Mouse (Mus musculus) cerebellum, adult 9-10 months (tissue): ENCODE results near the gene Stard7.
A peak's percentile ranks its signal among the peaks of the same experiment; 100 is the strongest.
"Not testable (repeated sequence)": the region's sequence is repeated elsewhere in the genome, so short reads cannot be mapped to it uniquely, and the experiment has no call there.

Source experiments
- DNase-seq: peaks from one replicate; pipeline ENCODE4 v3.0.0; 2022

Gene Stard7

DNA sequence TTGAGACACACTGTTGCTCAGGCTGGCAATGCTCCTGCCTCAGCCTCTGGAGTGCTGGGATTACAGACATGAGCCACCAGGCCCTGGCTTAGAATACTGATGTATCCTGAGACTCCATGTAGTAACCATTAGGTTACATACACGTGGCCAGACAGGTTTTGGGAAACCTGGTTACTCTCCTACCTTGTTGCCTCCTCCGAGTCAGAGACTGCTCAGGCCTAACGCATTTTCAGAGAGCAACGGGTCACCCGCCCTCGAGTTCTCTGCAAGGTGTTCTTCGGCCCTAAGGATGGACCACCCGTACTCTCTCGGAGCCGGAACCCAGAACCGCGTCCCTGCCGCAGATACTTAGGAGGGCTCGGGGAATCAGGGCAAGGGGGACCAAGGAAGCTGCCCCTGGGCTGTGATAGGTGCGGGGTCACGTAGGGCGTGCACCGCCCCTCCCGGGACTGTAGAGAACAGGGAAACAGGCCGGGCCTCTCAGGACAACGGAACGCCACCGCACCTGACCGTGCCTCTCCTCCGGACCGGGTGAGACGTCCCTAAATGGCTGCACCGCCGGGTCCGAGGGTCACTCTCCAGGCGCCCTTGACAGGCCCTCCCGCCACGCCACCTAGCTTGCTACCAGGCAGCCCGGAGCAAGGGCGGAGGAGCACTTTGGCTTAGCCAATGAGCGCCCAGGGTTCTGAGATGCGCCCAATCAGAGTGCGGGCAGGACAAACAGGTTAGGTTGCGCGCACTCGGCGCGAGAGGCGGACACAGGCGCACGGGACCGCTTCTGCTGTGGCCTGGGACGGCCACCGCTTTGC lies at the start of gene Stard7:
Stard7 (plus strand) TSS at position 728 of the 809 bp plus-strand sequence.
- DNase-seq = peak; percentile 98

DNA sequence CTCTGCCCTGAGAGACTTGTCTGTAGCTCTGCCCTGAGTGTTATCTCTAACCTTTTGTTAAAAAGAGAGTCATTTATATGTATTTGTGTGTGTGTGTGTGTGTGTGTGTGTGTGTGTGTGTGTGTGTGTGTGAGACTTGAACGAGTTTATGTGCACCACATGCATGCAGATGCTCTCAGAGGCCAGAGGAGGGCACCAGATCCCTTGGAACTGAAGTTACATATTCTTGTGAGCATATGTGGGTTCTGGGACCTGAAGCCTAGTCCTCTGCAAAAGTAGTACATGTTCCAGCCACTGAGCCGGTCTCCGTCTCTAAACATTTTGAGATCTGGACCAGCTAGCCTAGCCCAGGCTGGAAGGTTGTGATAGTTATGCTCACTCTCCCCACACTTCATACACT lies 44.8 kb upstream of the Stard7 start:
- DNase-seq = no peak

DNA sequence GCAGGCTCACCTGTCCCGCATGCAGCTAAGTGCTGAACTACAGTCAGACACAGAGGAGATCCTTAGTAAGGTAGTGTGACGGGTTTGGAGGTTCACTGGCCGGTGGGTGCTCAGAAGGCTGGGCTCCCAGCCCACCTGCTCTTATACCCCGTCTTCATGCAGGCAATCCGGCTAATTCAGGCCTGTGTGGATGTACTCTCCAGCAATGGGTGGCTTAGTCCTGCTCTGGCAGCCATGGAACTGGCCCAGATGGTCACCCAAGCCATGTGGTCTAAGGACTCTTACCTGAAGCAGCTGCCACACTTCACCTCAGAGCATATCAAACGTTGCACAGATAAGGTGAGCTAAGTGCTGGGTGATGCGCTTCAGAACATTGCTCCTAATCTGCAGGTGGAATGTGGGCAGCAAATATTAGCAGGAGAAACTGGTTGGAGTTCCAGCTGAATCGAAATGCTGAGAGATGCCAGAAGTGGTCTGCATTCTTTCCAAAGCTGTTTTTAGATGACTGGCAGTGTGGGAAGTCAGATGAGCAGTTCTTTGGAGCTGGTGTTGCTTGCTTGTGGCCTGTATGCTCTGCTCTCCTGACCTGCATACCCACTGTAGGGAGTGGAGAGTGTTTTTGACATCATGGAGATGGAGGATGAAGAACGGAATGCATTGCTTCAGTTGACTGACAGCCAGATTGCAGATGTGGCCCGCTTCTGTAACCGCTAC lies 32.0 kb upstream of the Stard7 start:
- DNase-seq = no peak

DNA sequence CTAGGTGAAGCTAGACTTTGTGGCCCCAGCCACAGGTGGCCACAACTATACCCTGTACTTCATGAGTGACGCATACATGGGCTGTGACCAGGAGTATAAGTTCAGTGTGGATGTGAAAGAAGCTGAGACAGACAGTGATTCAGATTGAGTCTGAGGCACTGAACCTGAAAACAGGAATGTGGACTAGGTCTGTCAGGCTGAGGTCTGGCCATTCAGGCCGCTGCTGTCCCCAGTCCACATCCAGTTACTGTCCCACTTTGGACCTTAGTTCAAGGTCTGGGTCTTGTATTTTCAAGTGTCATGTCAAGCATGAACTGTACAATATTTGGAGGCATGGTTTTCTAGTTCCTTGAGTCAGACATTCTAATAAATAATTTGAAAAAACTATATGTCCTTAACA lies 30.0 kb upstream of the Stard7 start:
- no peak for DNase-seq

DNA sequence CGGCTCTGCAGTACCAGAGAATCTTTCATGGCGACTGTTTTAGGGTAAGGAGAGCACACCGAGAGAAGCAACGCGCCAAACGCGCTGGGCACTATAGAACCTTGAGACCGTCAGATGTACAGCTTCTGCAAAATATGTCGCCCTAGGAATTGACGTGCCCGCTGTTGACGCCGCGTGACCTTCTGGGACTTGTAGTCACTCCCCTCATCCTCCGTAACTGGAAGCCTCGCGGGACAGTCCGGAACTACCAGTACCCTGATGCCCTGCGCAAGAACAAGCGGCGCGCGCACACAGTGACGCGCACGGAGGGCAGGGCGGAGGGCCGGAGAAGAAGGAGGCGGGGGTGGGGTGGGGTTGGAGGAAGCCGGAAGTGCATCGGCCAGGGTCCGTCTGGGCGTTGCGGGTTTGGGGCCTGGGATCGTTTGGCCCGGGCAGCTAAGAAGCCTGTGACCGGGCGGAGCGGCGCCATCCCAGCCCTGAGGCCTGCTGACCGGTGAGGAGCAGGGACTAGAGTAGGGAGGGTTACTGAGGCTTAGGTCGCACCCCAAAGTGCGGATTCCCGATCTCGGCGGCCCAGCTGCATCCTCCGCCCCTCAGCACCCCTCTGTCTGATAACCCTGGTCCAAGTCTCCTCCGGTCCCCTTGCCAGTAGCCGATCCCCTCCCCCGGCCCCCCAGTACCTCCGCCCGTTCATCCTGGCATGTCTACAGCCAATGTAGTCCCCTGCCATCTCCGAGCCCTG lies 22.3 kb upstream of the Stard7 start, which contains the start of the genes Ciao1 and Tmem127:
Ciao1 (minus strand) TSS at position 225 of the 742 bp plus-strand sequence.
Tmem127 (plus strand) TSS at position 317 of the 742 bp plus-strand sequence.
- peak; percentile 98 for DNase-seq

DNA sequence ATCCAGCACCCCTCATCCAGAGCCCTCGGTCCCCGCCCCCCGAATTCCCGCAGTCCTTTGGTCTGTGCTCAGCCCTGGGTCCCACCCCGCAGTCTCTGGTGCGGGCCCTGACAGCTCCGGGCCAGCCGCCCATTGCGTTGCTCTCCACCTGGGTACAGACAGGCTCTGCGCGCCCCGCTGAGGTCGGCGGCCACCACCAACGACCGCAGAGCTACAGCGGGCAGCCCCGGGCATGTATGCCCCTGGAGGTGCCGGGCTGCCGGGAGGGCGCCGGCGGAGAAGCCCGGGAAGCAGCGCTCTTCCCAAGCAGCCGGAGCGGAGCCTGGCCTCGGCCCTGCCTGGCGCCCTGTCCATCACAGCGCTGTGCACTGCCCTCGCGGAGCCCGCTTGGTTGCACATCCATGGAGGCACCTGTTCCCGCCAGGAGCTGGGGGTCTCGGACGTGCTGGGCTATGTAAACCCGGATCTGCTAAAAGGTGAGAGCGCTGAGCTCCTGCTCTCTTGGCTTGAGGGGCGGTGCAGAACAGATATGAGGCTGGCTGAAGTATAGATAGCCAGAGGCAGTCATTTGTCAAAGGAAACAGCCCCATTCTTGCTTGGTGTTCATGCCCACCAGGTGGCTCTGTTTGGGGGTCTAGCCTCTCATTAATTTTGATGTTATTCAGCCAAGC lies 21.5 kb upstream of the Stard7 start:
- peak; percentile 67 for DNase-seq

DNA sequence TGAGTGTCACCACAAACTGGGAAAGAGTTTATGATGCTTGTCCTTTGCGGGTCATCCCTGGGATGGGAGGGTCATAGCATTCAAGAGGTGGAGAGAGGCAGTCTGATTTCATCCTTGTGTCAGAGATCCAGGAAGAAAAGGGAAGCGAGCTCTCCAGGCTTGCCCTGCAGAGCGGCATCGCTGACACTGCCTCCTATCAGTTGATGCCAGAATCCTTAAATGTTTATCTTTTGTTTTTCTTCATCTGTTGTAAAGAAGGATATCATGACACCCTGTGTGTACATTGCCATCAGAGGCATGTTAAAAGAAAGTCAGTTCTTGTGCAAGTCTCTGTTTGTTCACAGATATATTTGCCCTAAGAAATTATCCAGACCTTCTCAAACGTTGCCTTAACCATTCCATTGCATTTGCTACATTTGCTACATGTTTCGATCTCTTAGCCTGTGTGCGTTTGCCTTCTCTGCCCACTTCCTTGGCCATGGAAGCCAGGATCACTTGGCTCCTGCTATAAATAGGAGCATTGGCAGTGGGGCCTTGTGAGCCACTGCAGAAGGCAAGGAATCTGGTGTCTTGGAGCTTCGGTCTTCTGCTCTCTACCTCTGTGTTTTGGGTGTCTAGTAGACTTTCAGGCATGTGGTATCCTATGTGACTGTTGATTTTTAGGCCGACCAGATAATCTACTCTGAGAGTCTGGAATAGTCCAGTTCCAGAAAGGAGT lies 19.6 kb upstream of the Stard7 start:
- no peak for DNase-seq

DNA sequence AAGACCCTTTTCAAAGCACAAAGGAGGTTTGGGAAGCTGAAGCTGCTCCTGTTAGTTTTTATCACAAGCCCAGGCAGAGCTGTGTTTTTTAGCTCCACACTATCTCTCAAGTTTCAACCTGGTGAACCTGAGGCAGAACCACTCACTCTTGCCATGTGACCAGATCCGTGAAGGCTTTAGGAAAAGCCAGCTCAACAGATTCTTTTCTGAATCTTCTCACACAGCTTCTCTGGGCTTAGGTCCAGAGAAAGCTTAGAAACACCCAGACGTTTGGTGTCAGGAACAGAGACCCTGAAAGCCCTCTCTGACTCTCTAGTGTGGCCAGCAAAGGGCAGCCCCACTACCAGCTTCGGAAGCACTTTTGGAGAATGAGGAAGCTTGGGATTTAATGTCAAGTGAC lies 18.6 kb upstream of the Stard7 start:
- DNase-seq = no peak

DNA sequence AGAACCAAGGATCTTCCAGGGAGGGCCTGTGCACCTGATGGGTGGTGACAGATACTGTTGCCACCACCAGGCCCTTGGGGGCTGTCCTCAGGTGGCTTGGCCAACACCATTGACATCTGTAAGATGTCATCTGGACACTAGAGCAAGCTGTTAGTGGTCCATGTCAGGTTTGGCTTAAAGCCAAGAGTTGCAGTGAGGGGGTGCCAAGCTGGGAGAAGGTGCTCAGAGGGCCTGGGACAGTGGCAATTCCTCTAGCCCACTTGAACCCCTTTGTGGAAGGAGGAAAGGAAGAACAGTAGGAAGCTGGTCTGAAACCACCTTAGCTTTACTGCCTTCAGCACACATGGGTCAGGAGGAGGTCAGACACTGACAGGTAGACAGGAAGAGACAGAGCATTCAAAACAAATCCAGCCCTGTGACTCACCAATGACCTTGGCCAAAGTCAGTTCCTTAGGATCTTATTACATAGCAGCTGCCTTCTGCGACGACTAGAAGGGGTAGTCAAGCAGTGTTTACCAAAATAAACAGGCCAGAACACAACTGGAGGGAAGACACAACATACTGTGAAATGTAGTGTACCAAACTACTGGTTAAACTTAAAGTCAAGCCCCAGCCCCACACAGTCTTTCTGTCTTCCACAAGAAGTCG lies 18.0 kb upstream of the Stard7 start:
- DNase-seq = no peak

DNA sequence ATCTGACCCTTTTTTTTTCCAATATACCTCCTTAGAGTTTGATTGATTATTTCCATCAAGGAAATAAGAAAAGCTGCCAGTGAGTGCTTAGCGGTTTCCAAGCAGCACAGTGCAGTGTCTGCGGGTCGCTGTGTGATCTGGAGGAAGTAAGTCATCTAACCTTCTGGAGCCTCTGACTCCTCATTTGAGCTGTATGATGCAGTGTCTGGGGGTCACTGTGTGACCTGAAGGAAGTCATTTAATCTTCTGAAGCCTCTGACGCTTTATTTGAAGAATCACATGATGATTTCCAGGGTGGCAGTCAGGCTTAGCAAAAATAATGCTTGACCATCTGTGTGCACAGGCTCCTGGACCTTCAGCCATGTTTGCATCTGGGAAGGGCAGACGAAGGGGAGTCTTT lies 17.2 kb upstream of the Stard7 start:
- DNase-seq = no peak

DNA sequence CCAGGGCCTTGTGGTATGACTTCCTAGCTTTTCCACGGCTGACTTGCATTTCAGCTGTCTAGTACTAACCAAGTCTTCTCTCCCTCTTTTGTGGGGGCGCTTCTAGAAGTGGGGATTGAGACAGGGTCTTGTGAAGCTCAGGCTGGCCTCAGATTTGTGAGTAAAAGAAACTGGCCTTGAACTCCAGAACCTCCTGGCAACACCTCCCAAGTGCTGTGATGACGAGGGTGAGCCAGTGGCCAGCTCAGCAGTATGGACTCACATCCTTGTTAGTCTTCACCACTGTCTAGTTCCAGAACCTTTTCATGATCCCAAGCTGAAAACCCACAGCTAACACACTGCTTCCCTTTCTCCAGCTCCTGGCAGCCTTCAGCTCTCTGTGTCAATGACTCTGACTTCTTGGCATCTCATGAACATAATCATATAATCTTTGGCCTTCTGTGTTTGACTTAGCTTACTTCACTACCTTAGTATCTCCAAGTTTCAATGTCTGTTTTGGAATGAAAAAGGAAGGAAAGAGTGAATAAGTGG lies 15.3 kb upstream of the Stard7 start:
- no peak for DNase-seq

DNA sequence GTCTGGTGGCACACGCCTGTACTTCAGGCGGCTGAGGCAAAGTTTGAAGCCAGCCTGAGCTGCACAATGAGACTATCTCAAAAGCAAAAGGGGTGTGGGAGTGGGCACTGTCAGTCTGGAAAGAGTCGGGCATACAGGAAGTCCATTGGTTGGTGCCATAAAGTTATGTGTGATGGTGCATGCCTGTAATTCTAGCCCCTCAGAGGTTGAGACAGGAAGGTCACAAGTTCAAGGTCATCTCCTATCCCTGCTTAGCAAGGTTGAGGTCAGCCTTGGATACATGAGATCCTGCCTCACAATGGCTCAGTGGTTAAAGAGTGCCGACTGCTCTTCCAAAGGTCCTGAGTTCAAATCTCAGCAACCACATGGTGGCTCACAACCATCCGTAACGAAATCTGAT lies 14.7 kb upstream of the Stard7 start:
- no peak for DNase-seq

DNA sequence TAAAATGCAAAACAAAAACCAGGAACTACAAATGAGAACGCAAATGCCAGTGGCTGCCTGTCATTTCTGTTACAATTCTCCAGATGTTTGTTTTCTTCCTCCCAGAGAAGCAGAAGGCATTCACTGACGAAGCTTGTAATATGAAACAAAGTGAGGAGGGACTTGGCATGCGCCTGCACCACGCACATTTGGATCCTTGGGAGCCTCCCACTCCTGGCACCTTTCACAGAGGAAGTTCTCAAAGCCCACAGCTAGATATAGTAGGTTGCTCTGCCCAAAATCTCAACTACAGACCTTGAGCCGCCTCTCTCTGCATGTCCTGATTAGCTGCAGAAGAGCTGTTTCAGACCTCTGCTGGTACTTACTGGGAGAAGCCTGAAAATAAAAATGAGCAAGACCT lies 10.7 kb upstream of the Stard7 start:
- no peak for DNase-seq

DNA sequence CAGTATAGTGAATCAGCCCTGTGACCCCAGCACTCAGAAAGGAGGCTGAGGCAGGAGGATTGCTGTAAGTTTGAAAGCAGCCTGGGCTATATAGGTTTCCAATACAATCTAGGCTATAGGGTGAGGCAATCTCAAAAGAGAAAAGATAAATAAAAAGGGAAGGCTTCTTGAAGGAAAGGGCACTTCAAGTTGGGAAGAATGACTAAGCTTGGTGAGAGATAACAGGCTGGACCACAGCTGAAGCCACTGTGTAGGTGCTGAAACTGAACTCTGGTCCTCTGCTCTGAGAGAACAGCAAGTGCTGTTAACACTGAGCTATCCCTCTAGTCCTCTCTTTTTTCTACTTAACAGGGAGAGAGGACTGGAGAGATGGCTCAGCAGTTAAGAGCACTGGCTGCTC lies 7.5 kb upstream of the Stard7 start:
- DNase-seq = no peak

DNA sequence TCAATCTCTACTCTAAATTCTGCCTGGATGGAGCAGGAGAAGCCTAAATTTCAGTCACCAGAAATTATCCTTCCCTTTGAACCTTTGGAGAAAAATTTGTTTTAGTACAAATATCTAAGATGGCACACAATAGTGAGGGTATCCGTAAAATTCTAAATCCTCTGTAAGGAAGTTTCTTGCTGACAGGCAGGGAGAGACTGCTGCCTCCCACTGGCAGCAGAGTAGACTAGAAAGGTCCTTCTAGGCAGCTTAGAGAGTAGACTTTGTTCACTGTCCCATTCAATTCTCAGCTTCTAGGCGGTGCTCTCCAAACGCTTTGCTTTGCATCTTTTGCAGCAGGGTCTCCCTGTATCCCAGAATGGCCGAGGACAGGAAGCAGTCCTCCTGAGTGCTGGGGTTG lies 2.2 kb upstream of the Stard7 start:
- no peak for DNase-seq

DNA sequence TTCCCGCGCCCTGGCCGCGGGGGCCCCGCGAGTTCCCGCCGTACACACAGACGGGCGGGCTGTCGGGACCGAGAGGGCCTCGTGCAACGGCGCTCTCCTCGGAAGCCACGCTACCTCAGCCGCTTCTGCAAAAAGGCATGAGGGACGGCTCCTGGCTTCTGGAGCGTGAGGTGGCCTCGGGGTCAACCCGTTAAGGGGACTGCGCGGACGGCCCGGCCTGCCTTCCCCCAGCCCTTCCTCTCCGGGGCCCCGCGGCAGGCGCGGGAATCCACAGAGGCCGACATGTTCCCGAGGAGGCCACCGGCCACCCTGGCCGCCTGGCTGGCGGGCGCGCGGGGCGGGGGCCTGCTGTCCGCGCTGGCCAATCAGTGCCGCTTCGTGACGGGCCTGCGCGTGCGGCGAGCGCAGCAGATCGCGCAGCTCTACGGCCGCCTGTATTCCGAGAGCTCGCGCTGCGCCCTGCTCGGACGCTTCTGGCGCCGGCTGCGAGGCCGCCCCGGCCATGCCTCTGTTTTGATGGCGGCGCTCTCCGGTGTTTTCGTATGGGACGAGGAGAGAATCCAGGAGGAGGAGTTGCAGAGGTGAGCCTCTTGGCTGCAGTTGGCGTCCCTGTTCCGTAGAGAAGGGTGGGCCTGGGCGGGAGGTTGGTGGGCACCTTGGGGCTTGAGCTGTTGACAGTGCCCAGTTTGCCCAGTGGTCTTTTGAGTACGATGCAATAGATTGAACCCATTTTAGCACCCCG lies 453 bp downstream of the Stard7 start:
- DNase-seq = peak; percentile 84

DNA sequence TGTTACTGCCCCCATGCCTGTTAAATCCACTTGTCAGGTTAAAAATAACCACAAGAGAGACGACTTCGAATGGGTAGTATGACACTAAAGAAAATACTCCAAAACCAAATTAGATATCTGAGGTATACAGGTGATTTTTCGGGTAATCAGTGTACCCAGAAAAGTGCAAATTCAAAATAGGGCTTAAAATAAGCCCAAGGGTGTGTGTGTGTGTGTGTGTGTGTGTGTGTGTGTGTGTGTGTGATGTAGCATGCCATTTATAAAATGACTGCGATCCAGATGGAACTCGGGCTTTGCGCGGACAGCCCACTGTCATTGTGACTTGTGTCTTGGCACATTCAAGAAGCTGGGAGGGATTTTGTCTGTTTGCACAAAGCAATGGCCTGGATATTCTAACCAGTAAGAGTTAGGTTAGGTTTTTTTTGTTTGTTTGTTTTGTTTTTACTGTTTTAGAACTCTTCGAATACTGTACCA lies 1.1 kb downstream of the Stard7 start:
- peak; percentile 64 for DNase-seq

DNA sequence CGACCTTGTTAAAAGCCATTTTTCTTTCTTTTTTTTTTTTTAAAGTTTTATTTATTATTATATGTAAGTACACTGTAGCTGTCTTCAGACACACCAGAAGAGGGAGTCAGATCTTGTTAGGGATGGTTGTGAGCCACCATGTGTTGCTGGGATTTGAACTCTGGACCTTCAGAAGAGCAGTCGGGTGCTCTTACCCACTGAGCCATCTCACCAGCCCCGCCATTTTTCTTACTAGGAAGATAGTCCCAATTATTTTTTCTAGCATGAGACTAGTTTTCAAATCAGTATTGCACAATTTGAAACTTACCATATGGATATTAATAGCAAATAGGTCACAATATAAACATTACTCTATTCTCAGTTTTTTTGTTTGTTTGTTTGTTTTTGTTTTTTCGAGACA lies 2.0 kb downstream of the Stard7 start:
- DNase-seq = not testable (repeated sequence)

DNA sequence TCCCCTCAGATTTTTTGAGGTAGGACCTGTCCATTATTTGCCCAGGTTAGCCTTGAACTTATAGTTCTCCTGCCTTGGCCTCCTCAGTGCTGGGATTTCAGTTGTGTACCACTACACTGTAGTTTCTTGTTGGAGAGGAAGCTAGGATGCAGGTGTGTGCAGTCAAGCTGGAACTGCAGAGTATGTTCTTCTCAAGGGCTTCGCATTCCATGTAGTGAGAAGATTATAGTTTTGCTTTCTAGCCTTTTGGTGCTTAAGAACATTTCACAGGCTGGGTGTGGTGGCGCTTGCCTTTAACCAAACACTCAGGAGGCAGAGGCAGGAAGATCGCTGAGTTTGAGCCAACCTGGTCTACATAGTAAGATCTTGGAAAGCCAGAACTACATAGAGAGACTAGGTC lies 2.8 kb downstream of the Stard7 start:
- no peak for DNase-seq

DNA sequence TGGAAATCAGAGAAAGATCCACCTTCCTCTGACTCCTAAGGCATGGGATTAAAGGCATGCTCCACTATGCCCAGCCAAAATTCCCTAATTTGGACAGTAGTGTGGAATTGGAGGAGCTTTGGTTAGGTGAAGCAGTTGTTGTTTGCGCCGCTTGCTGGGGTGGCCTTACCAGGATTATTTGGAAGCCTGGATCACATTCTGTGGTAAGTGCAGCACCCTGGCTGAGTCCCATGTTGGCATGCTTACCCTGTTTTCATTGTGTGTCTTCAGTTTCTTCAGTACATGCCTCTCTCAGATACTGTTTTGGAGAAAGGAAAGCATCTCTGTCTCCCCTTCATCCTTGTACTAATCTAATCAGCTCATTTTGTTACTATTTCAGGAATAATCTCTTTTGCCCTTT lies 4.6 kb downstream of the Stard7 start:
- DNase-seq = no peak
